Mouse (Mus musculus) limb, embryonic 12.5 days (tissue): ENCODE data around the gene Ice2. TPM values are rescaled to one million over a fixed set of nuclear protein-coding genes. Genes with fewer than 3 reads are reported as not detected.

Experiments
- ATAC-seq: fragments of 200-750 bp; cut with Nextera tagmentation; 2 replicates; pipeline ENCODE4 v1.8.0; 2017; ENCODE audit warnings: low read depth, moderate TSS enrichment; ENCODE audit not compliant: insufficient number of reproducible peaks, insufficient read depth, low FRiP score, low TSS enrichment
- H3K27ac ChIP-seq: fragments of 300-500 bp; sonication (generic); 2 replicates; pipeline ENCODE4 v1.5.1; 2016; ENCODE audit warnings: mild to moderate bottlenecking, moderate library complexity
- H3K27me3 ChIP-seq: fragments of 300-500 bp; sonication (generic); 2 replicates; pipeline ENCODE4 v1.6.1; 2016; ENCODE audit warnings: mild to moderate bottlenecking, moderate library complexity
- H3K36me3 ChIP-seq: fragments of 300-500 bp; sonication (generic); 2 replicates; pipeline ENCODE4 v1.6.1; 2016; ENCODE audit warnings: mild to moderate bottlenecking, moderate library complexity
- H3K4me1 ChIP-seq: fragments of 300-500 bp; sonication (generic); replicated peaks from 2 replicates; pipeline ENCODE4 v1.6.1; 2016
- H3K4me2 ChIP-seq: fragments of 300-500 bp; sonication (generic); 2 replicates; pipeline ENCODE4 v1.6.1; 2016; ENCODE audit warnings: mild to moderate bottlenecking, moderate library complexity
- H3K4me3 ChIP-seq: fragments of 300-500 bp; sonication (generic); replicated peaks from 2 replicates; pipeline ENCODE4 v1.5.1; 2016; ENCODE audit warnings: mild to moderate bottlenecking
- H3K9ac ChIP-seq: fragments of 300-500 bp; sonication (generic); replicated peaks from 2 replicates; pipeline ENCODE4 v1.6.1; 2016; ENCODE audit warnings: mild to moderate bottlenecking, moderate library complexity
- H3K9me3 ChIP-seq: fragments of 300-500 bp; sonication (generic); 2 replicates; pipeline ENCODE4 v1.6.1; 2016; ENCODE audit warnings: mild to moderate bottlenecking, moderate library complexity
- WGBS: fragments of 180-500 bp; shearing (Covaris S2); methylation state at CpG from one replicate; pipeline ENCODE4 v1.1.7; 2016; 5-methylcytosine and 5-hydroxymethylcytosine counted together
- polyA plus RNA-seq: library from polyadenylated mRNA; unstranded; fragments of >200 nt; fragmentation: Nextera tagmentation; extraction: Ambion mirVana; gene quantifications from 2 replicates; pipeline ENCODE4 v1.2.1, GENCODE M21; 2016

Gene Ice2
- polyA plus RNA-seq, 1 experiment from 2014 or later, result 25.1 TPM

DNA sequence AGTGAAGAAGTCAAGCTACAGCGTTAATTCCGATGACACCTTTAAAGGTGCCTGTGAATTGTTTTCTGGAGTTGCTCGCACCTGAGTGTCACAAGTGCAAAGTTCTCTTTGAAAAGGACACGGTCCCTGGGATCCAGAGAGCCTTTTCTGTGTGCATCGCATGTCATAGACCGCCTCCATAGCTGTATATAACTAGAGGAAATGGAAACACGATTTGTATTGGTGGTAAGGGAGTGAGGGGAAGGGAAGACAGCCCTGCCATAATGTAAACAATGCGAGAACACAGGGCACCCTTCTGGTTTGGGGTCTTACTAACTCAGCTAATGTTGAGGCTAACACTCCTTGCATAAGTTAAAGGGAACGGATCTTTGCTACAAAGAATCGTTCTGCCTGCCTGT is 746 bp downstream of the Ice2 start:
- Histone ChIP-seq H3K4me1 (peaks cover 6% of the 10 kb centered on the region; the same call in 1 of the 2 replicates), H3K36me3 (no peaks in the 10 kb centered on the region), H3K4me3 (peak overlapping the region; percentile 64), H3K27ac (peak overlapping the region; percentile 94), H3K9ac (peak overlapping the region; percentile 83), H3K9me3 (no peaks in the 10 kb centered on the region), H3K4me2 (peak overlapping the region; percentile 75), H3K27me3 (no peaks in the 10 kb centered on the region)
- WGBS, result 11% methylated on average over 10 of the region's 10 CpGs
- no peak for ATAC-seq

DNA sequence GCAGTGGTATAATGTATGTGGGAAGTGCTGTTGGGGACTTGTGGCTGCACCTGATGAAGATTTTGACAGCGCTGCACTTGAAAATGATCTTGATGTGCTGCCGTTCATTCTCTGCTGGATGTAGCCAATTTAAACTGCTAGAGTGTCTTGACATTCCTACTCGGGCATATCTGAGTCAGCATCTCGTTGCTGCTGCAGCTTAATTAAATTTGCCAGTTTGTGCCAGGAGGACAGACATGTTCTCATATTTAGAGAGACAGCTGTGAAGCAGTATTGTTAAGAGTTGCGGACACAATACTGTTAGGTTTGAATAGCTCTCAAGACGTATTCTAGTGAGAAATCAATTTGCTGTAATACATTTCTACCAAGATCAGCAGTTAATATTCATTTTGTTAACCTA is 7.0 kb downstream of the Ice2 start:
- ATAC-seq, result no peak
- H3K9me3 ChIP-seq, result no peaks in the 10 kb centered on the region
- H3K27me3 ChIP-seq, result no peaks in the 10 kb centered on the region
- H3K4me2 ChIP-seq, result no peak overlapping the region
- H3K9ac ChIP-seq, result no peak overlapping the region
- H3K36me3 ChIP-seq, result peaks cover 9% of the 10 kb centered on the region
- H3K27ac ChIP-seq, result no peak overlapping the region
- no peaks in the 10 kb centered on the region for H3K4me1 ChIP-seq
- WGBS, result 83% methylated on average over 6 of the region's 6 CpGs
- no peak overlapping the region for H3K4me3 ChIP-seq

DNA sequence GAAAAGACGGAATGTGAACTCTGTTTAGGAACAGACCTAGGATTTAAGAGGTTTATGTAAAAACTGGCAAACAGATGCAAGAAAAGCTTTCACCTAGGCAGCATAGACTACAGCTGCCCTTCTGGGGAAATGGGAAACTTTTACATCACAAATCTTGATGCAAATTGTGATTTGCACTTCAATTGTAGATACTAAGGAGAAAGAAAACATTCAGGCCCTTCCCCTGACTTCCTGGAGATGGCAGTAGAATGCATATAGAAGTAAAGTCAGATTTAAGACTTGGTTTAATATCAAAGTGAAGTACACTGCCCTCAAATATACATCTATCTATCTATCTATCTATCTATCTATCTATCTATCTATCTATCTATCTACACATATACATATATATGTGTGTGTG is 21.8 kb downstream of the Ice2 start:
- no peaks in the 10 kb centered on the region; the same call in 1 of the 2 replicates for H3K4me1 ChIP-seq
- WGBS, result 85% methylated on average over 1 of the region's 1 CpGs
- H3K4me3 ChIP-seq, result no peak overlapping the region
- H3K36me3 ChIP-seq, result peaks cover 56% of the 10 kb centered on the region
- H3K27ac ChIP-seq, result no peak overlapping the region
- H3K9me3 ChIP-seq, result no peaks in the 10 kb centered on the region
- H3K27me3 ChIP-seq, result no peaks in the 10 kb centered on the region
- no peak overlapping the region for H3K4me2 ChIP-seq
- no peak overlapping the region for H3K9ac ChIP-seq
- no peak for ATAC-seq

DNA sequence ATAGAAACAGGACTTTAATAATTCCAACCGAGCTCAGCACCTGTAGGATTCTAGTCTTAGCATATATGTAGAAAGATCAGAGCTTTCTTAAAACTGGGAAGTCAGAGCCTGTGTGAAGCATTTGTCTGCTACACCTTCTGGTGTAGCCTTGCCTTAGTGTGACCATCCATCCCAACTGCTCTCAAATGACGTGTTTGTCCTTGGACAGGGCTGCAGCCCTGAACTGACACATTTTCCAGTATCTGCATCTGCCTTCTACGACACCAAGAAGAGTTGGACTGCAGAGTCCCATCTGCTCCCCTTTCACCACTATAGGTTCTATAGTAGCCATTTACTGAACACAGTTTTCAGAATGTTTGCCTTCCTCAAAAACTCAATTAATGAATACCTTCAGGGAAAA is 32.8 kb downstream of the Ice2 start:
- no peak for ATAC-seq
- Histone ChIP-seq H3K36me3 (peaks cover 58% of the 10 kb centered on the region), H3K27ac (no peak overlapping the region), H3K9me3 (no peaks in the 10 kb centered on the region), H3K9ac (no peak overlapping the region), H3K27me3 (no peaks in the 10 kb centered on the region), H3K4me1 (peaks cover 18% of the 10 kb centered on the region), H3K4me3 (no peak overlapping the region), H3K4me2 (no peak overlapping the region)
- WGBS, result 85% methylated on average over 3 of the region's 3 CpGs

DNA sequence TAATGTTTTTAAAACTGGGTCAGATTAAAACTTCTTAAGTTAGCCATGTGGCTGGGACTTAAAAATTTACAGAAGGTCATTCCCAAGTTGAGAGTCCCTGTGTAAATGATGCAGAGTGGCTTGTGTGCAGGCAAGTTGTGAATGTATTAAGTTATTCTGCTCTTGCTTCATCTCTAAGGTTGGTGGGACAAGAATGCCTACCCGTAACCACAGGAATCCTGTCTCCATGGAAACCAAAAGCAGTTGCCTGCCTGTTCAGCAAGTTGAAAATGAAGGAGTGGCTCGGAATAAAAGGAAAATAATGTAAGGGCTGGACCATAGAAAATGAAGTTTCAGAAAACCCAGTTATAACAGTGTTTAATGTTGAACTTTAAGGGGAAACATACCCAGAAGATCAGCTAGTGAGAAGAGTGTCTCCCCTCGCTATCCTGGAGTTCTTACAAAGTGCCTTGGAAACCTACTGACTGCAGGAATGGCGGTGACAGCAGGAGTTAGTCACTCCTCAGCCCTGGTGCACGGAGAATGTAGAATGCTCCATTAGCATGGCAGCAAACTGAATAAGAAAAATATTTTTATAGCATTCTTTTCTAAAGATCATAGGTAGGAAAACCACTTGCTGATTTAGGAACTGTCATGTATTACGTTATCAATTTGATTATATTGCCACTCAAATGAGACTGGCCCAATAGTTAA is 34.3 kb downstream of the Ice2 start:
- Histone ChIP-seq H3K4me2 (no peak overlapping the region), H3K4me1 (peaks cover 18% of the 10 kb centered on the region), H3K9me3 (no peaks in the 10 kb centered on the region), H3K4me3 (no peak overlapping the region), H3K36me3 (peaks cover 46% of the 10 kb centered on the region), H3K27ac (peak overlapping the region; percentile 74), H3K27me3 (no peaks in the 10 kb centered on the region), H3K9ac (no peak overlapping the region)
- 67% methylated on average over 6 of the region's 6 CpGs for WGBS
- ATAC-seq, result no peak

DNA sequence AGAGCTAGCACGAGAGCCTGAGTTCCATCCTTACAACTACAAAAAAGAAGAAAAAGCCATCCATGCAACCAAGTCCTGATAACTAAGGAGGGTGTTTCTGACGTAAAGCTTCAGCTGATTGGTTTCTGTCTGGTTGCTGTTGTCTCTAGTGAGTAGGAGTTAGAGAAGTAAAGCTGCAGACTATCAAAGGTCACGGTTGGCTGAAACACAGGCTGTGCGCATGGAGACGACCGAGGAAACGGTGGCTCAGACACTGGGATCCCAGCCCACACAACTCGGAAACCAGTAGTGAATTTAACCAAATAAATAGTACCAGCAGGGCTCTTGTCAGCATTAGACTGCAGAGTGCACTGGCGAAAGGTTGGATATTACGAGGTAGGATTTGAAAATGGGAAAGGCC is 37.5 kb downstream of the Ice2 start:
- 88% methylated on average over 10 of the region's 10 CpGs for WGBS
- no peaks in the 10 kb centered on the region for H3K9me3 ChIP-seq
- no peak overlapping the region for H3K4me3 ChIP-seq
- ATAC-seq, result no peak
- no peak overlapping the region for H3K4me2 ChIP-seq
- peaks cover 24% of the 10 kb centered on the region for H3K4me1 ChIP-seq
- H3K36me3 ChIP-seq, result peaks cover 21% of the 10 kb centered on the region
- no peak overlapping the region for H3K27ac ChIP-seq
- no peak overlapping the region for H3K9ac ChIP-seq
- no peaks in the 10 kb centered on the region for H3K27me3 ChIP-seq

DNA sequence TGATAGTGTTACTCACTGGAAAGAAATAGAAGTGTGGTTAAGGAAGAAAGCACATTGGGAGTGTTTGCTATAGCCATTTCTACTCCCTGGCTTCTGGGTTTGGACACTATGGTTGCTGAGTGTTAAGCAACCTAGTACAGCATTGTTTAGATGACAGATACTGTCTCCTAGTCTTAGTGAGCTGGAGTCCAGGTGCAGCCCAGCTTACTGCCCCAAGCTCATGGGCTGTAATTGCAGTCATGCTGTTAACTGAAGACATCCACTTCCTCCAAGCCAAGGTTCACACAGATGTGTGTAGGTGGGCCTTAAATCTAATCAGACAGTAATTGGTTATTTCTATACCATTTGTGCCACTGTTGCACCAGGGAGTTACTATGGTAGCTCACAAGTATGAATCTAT is 38.0 kb downstream of the Ice2 start:
- H3K9ac ChIP-seq, result no peak overlapping the region
- no peak overlapping the region for H3K27ac ChIP-seq
- peaks cover 27% of the 10 kb centered on the region for H3K4me1 ChIP-seq
- H3K36me3 ChIP-seq, result peaks cover 17% of the 10 kb centered on the region
- H3K4me3 ChIP-seq, result no peak overlapping the region
- H3K4me2 ChIP-seq, result no peak overlapping the region
- H3K9me3 ChIP-seq, result no peaks in the 10 kb centered on the region
- H3K27me3 ChIP-seq, result no peaks in the 10 kb centered on the region
- ATAC-seq, result no peak

DNA sequence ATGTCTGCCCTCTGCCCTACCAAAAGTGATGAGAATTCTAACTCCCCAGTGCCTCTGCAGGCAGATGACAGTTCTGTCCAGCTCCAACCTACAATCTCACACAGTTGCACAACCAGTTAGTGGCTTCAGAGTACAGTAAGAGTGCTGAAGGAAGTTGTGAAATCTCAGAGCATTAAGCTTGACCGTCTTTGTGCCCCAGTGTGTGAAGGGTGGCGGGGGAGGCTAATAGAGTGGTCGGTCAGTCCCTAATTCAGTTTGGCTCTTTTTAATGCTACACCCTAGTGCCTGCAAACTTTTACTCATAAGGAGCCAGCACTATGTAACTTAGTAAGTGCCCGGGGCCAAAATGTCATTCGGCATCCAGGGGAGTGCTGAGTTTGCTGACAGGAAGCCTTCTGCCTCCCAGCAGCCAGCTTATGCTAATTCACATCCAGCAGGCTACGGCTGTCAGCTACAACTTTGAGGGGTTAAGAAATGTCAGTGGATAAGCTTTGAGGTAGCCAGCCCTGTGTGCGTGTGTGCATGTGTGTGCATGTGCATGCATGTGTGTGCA is 42.2 kb downstream of the Ice2 start:
- H3K36me3 ChIP-seq, result no peaks in the 10 kb centered on the region
- H3K4me2 ChIP-seq, result no peak overlapping the region
- no peaks in the 10 kb centered on the region for H3K9me3 ChIP-seq
- H3K27me3 ChIP-seq, result no peaks in the 10 kb centered on the region
- H3K4me3 ChIP-seq, result no peak overlapping the region
- H3K4me1 ChIP-seq, result peaks cover 13% of the 10 kb centered on the region
- no peak overlapping the region for H3K9ac ChIP-seq
- no peak for ATAC-seq
- 0 out of 2 replicates have a peak overlapping the region, but pooled peaks have one; percentile 17 for H3K27ac ChIP-seq
- 17% methylated on average over 7 of the region's 7 CpGs for WGBS

DNA sequence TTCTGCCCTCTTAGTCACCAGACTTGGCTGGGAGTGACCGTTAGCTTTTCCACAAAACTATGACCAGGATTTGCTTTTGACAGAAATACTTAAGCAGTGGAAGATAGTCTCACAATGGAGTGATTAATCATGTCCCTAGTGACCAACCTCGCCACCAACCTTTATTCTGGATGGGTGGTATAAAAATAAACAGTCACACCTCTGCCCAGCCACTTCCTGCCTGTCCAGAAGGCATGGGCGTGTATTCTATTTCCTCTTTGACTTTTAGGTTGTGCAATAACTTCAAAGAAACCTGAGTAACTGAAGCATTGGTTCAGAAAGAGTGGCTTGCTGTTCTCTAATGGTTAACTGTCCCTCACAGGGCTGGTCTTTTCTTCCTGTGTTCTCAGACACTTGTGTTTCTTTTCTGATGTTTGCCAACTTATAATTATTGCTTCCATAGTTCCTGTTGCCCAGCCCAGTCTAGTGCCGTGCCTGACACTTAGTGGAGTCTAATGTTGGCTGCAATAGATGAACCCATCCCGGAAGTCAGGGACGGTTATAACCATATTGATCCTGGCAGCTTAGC is 44.8 kb downstream of the Ice2 start:
- Histone ChIP-seq H3K36me3 (no peaks in the 10 kb centered on the region), H3K4me2 (no peak overlapping the region), H3K9ac (no peak overlapping the region), H3K4me1 (peaks cover 13% of the 10 kb centered on the region), H3K27me3 (no peaks in the 10 kb centered on the region), H3K4me3 (no peak overlapping the region), H3K27ac (no peak overlapping the region), H3K9me3 (no peaks in the 10 kb centered on the region)
- WGBS, result 70% methylated on average over 6 of the region's 6 CpGs
- ATAC-seq, result no peak

DNA sequence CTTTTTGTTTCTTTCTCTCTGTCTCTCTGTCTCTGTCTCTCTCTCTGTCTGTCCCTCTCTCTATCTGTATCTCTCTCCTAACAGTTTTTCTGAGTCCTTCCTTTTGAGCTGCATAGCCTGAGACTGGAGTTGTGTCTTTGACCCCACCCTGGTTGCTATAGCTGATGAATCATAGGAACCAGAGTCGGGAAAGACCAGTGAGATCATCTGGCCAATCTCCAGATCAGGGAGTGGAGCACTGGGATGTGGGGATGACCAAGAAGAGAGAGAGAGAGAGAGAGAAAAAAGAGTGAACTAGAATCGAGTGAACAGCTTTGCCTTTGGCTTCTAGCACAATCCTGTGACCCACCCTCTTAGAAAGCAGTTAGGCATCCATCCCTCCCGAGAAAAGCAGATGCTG is 45.5 kb downstream of the Ice2 start:
- H3K27me3 ChIP-seq, result no peaks in the 10 kb centered on the region
- H3K4me2 ChIP-seq, result no peak overlapping the region
- WGBS, result 55% methylated on average over 3 of the region's 3 CpGs
- H3K4me3 ChIP-seq, result no peak overlapping the region
- H3K36me3 ChIP-seq, result no peaks in the 10 kb centered on the region
- H3K9ac ChIP-seq, result no peak overlapping the region
- ATAC-seq, result no peak
- peaks cover 13% of the 10 kb centered on the region for H3K4me1 ChIP-seq
- H3K27ac ChIP-seq, result no peak overlapping the region
- no peaks in the 10 kb centered on the region for H3K9me3 ChIP-seq

DNA sequence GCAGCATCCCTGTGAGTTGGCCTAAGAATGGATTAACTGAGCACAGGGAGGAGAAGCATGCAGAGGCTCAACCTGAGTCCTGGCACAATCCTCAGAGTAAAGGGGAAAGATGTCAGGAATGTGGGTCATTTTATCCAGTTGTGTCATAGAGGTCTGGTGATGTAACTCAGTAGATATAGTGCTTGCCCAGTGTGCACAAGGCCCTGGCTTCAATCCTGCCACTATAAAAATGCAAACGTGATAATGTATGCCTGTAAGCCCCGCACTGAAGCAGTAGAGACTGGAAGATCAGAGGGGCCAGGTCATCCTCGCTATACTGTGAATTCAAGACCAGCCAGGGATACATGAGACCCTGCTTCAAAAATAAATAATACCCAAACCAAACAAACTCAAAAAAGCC is 51.1 kb downstream of the Ice2 start:
- Histone ChIP-seq H3K9ac (no peak overlapping the region), H3K4me1 (peaks cover 9% of the 10 kb centered on the region), H3K9me3 (no peaks in the 10 kb centered on the region), H3K27me3 (0 out of 2 replicates have a peak, but pooled peaks cover 3% of the 10 kb centered on the region), H3K4me2 (no peak overlapping the region), H3K36me3 (no peaks in the 10 kb centered on the region), H3K27ac (no peak overlapping the region), H3K4me3 (no peak overlapping the region)
- WGBS, result 74% methylated on average over 3 of the region's 3 CpGs
- no peak for ATAC-seq

DNA sequence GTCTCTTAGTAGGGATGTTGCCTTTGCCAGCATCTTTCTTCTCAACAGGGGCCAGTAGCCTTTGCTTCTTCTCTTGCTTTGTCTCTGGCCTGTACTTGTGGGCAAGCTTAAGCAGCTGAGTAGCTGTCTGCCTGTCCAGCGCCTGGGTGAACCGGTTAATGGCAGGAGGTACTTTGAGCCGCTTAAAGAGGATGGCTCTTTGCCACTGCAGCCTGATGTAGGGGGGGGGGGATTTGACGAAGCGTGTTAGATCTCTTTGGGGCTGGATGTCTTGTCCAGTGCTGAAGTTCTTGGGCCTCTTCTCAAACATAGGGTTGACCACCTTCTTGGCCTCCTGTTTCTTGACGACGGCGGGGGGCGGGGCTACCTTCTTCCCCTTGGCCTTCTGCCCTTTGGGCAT is 52.9 kb downstream of the Ice2 start:
- no peak for ATAC-seq
- Histone ChIP-seq H3K4me2 (no peak overlapping the region), H3K27ac (no peak overlapping the region), H3K9me3 (no peaks in the 10 kb centered on the region), H3K4me3 (no peak overlapping the region), H3K36me3 (no peaks in the 10 kb centered on the region), H3K9ac (no peak overlapping the region), H3K27me3 (peaks cover 3% of the 10 kb centered on the region; the same call in 1 of the 2 replicates), H3K4me1 (peaks cover 25% of the 10 kb centered on the region)
- WGBS, result 86% methylated on average over 9 of the region's 9 CpGs
